Mouse (Mus musculus) G1E (cell line): ENCODE results near the gene Timm17b. TPM values are rescaled to one million over a fixed set of nuclear protein-coding genes. Genes with fewer than 3 reads are reported as not detected.

Source experiments
- ATAC-seq: 2 replicates; pipeline ENCODE4 v1.8.0; 2016; ENCODE audit warnings: mild to moderate bottlenecking; ENCODE audit not compliant: insufficient number of reproducible peaks, poor library complexity, low FRiP score, severe bottlenecking; ENCODE audit errors: extremely low read depth
- DNase-seq: peaks from one replicate; pipeline ENCODE4 v3.0.0; 2012; ENCODE audit warnings: low spot score
- H3K27me3 ChIP-seq: 2 replicates; pipeline ENCODE4 v1.6.1; 2012; ENCODE audit warnings: mild to moderate bottlenecking, low read length, inconsistent platforms; ENCODE audit not compliant: insufficient read depth
- H3K36me3 ChIP-seq: replicated peaks from 2 replicates; pipeline ENCODE3; 2012; ENCODE audit warnings: mild to moderate bottlenecking, inconsistent platforms
- H3K4me1 ChIP-seq: 2 replicates; pipeline ENCODE4 v1.6.1; 2012; ENCODE audit warnings: low read depth, low read length, inconsistent platforms, mixed read lengths; ENCODE audit not compliant: insufficient read depth
- H3K4me3 ChIP-seq: 2 replicates; pipeline ENCODE4 v1.5.1; 2012; ENCODE audit warnings: low read depth, mild to moderate bottlenecking, inconsistent platforms, low read length, moderate library complexity, mixed read lengths
- H3K9me3 ChIP-seq: replicated peaks from 2 replicates; pipeline ENCODE4 v1.6.1; 2012; ENCODE audit warnings: inconsistent platforms
- CTCF ChIP-seq: IDR thresholded peaks from 2 replicates; pipeline ENCODE4 v1.5.1; 2012; ENCODE audit warnings: low read depth, low read length, inconsistent platforms, mixed read lengths
- GATA1 ChIP-seq: IDR thresholded peaks from 2 replicates; pipeline ENCODE4 v1.6.1; 2012; ENCODE audit warnings: borderline replicate concordance, low read length, inconsistent platforms, mixed read lengths
- GATA2 ChIP-seq: IDR thresholded peaks from 2 replicates; pipeline ENCODE4 v1.6.1; 2012; ENCODE audit warnings: low read depth, low read length, inconsistent platforms, borderline replicate concordance
- POLR2AphosphoS5 ChIP-seq: IDR thresholded peaks from 2 replicates; pipeline ENCODE4 v1.6.1; 2012; ENCODE audit warnings: low read depth, low read length, inconsistent platforms; ENCODE audit not compliant: insufficient replicate concordance
- TAL1 ChIP-seq: conservative IDR thresholded peaks from 2 replicates; pipeline ENCODE4 v1.6.1; 2012; ENCODE audit warnings: low read depth, low read length, inconsistent platforms, mixed read lengths
- polyA plus RNA-seq: library from polyadenylated mRNA; stranded (reverse); fragments of >175 nt; gene quantifications from 2 replicates; pipeline ENCODE4 v1.2.3, GENCODE M21; 2012
- total RNA-seq, 2 experiments: library from RNA; stranded (forward) in 1 of 2; stranded (reverse) in 1 of 2; fragments of 200-1000 nt in 1 of 2; fragments of >200 nt in 1 of 2; fragmentation: Nextera tagmentation in 1 of 2; gene quantifications; 2 replicates each; pipeline ENCODE4 v1.2.3; 2014 to 2017

The Timm17b gene
- total RNA-seq (2014; fragmentation: Nextera tagmentation) = 195 and 197 TPM in 2 replicates
- total RNA-seq (2017) = 72.9 and 78.8 TPM in 2 replicates
- 122 and 139 TPM in 2 replicates for polyA plus RNA-seq

GRCm38 (mm10) chrX:7898880-7899874, at the start of gene Timm17b, which contains the start of gene Pqbp1:
Gene Timm17b (plus strand): TSS chrX:7899357.
Gene Pqbp1 (minus strand): TSS chrX:7899269.
- Histone ChIP-seq H3K36me3 (peaks cover 56% of the 10 kb centered on the region), H3K27me3 (no peaks in the 10 kb centered on the region), H3K9me3 (no peaks in the 10 kb centered on the region), H3K4me1 (peaks cover 12% of the 10 kb centered on the region), H3K4me3 (peak within 1 kb of the TSS; percentile 80)
- TF ChIP-seq TAL1 (no peak), POLR2AphosphoS5 (no peak), GATA1 (no peak), GATA2 (no peak), CTCF (no peak)
- DNase-seq (peak; percentile 77), ATAC-seq (peak; percentile 97)

- no peak for ATAC-seq
- Histone ChIP-seq H3K4me3 (no peak overlapping the region), H3K4me1 (peaks cover 6% of the 10 kb centered on the region), H3K9me3 (no peaks in the 10 kb centered on the region), H3K36me3 (peaks cover 67% of the 10 kb centered on the region), H3K27me3 (no peaks in the 10 kb centered on the region)
- peak; percentile 6 for DNase-seq
- TF ChIP-seq POLR2AphosphoS5 = no peak
- no peak for TF ChIP-seq TAL1
- TF ChIP-seq GATA1 = no peak
- TF ChIP-seq CTCF = no peak
- TF ChIP-seq GATA2 = no peak
Measured at GRCm38 (mm10) chrX:7854578-7854977, 44.6 kb upstream of the Timm17b start.

- DNase-seq = peak; percentile 2
- Histone ChIP-seq H3K36me3 (peaks cover 67% of the 10 kb centered on the region), H3K4me3 (no peak overlapping the region), H3K27me3 (no peaks in the 10 kb centered on the region), H3K4me1 (peaks cover 8% of the 10 kb centered on the region), H3K9me3 (no peaks in the 10 kb centered on the region)
- ATAC-seq = no peak
- TF ChIP-seq CTCF (no peak), POLR2AphosphoS5 (no peak), GATA1 (no peak)
Measured at GRCm38 (mm10) chrX:7859191-7859753, 39.9 kb upstream of the Timm17b start.

- Histone ChIP-seq H3K27me3 (no peaks in the 10 kb centered on the region), H3K36me3 (peaks cover 83% of the 10 kb centered on the region), H3K4me1 (peaks cover 8% of the 10 kb centered on the region), H3K4me3 (no peak overlapping the region), H3K9me3 (no peaks in the 10 kb centered on the region)
- ATAC-seq (no peak), DNase-seq (no peak)
- TF ChIP-seq GATA1 (no peak), POLR2AphosphoS5 (no peak), GATA2 (no peak), TAL1 (no peak), CTCF (no peak)
Measured at GRCm38 (mm10) chrX:7863181-7863580, 36.0 kb upstream of the Timm17b start.

GRCm38 (mm10) chrX:7864551-7864950, 34.6 kb upstream of the Timm17b start:
- Histone ChIP-seq H3K4me3 (no peak overlapping the region), H3K36me3 (peaks cover 79% of the 10 kb centered on the region), H3K27me3 (no peaks in the 10 kb centered on the region), H3K9me3 (no peaks in the 10 kb centered on the region), H3K4me1 (peaks cover 2% of the 10 kb centered on the region; the same call in 1 of the 2 replicates)
- TF ChIP-seq POLR2AphosphoS5 = no peak
- TF ChIP-seq CTCF = no peak
- no peak for TF ChIP-seq GATA1
- DNase-seq (no peak), ATAC-seq (no peak)

- ATAC-seq = no peak
- no peak for TF ChIP-seq GATA1
- no peak for TF ChIP-seq CTCF
- TF ChIP-seq POLR2AphosphoS5 = no peak
- TF ChIP-seq TAL1 = no peak
- no peak for TF ChIP-seq GATA2
- H3K27me3 ChIP-seq = no peaks in the 10 kb centered on the region
- DNase-seq = no peak
- H3K9me3 ChIP-seq = no peaks in the 10 kb centered on the region
- H3K4me1 ChIP-seq = no peaks in the 10 kb centered on the region; the same call in 1 of the 2 replicates
- peaks cover 75% of the 10 kb centered on the region for H3K36me3 ChIP-seq
- no peak overlapping the region for H3K4me3 ChIP-seq
Measured at GRCm38 (mm10) chrX:7865343-7865742, 33.8 kb upstream of the Timm17b start.
